In the genomic region with DNA sequence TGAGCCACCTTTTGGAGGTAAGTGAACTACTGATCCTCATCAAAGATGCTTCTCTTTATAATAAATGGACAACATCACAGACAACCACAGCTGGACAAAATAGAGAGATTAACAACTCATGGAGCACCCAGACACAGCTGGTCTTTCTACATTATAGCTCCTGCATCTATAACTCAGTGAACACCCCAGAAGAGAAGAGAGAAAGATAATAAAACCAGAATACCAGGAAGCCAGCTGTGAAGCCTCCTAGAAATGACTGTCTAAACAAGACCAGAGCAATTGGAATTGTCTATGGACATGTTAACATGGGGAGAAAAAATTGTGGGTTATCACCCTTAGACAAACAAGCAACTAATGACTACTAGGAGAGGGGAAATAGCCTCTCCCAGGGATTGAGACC, we compare ENCODE assay signal across 33 mouse cellular contexts.
"Had no signal": no experiment of that assay in that cellular context is flagged by ENCODE, and none has a peak within 500 bp of the region (broad histone marks: within the 10 kb centered on the region; RNA-seq: fewer than 3 reads in every experiment).

No protein-coding gene starts in this region.

- H3K27ac ChIP-seq: limb, embryonic 10.5 days; limb, embryonic 12.5 days; limb, embryonic 13.5 days; limb, embryonic 15.5 days; liver, embryonic 12.5 days; liver, embryonic 13.5 days; liver, embryonic 14.5 days; liver, embryonic 15.5 days; lung, embryonic 15.5 days; macrophage; midbrain, embryonic 10.5 days; midbrain, embryonic 12.5 days; midbrain, embryonic 13.5 days; midbrain, embryonic 15.5 days; neural tube, embryonic 12.5 days; neural tube, embryonic 13.5 days had no signal

- H3K4me3 ChIP-seq: limb, embryonic 10.5 days; limb, embryonic 12.5 days; limb, embryonic 13.5 days; limb, embryonic 15.5 days; liver, embryonic 12.5 days; liver, embryonic 13.5 days; liver, embryonic 15.5 days; lung, embryonic 15.5 days; megakaryocyte, embryonic 14.5 days; midbrain, embryonic 10.5 days; midbrain, embryonic 12.5 days; midbrain, embryonic 13.5 days; midbrain, embryonic 15.5 days; myocyte; neural tube, embryonic 12.5 days; neural tube, embryonic 13.5 days had no signal

- H3K9me3 ChIP-seq: limb, embryonic 10.5 days; limb, embryonic 12.5 days; limb, embryonic 13.5 days; limb, embryonic 15.5 days; liver, embryonic 12.5 days; liver, embryonic 13.5 days; lung, embryonic 15.5 days; midbrain, embryonic 10.5 days; midbrain, embryonic 12.5 days; midbrain, embryonic 13.5 days; midbrain, embryonic 15.5 days; neural tube, embryonic 12.5 days; neural tube, embryonic 13.5 days had no signal

- H3K36me3 ChIP-seq: limb, embryonic 10.5 days; limb, embryonic 12.5 days; limb, embryonic 13.5 days; limb, embryonic 15.5 days; liver, embryonic 12.5 days; liver, embryonic 13.5 days; liver, embryonic 15.5 days; lung, embryonic 15.5 days; midbrain, embryonic 10.5 days; midbrain, embryonic 12.5 days; midbrain, embryonic 13.5 days; midbrain, embryonic 15.5 days; neural tube, embryonic 12.5 days; neural tube, embryonic 13.5 days had no signal

- H3K27me3 ChIP-seq: limb, embryonic 12.5 days; limb, embryonic 13.5 days; limb, embryonic 15.5 days; liver, embryonic 12.5 days; liver, embryonic 13.5 days; liver, embryonic 15.5 days; lung, embryonic 15.5 days; megakaryocyte, embryonic 14.5 days; midbrain, embryonic 12.5 days; midbrain, embryonic 13.5 days; midbrain, embryonic 15.5 days; neural tube, embryonic 12.5 days; neural tube, embryonic 13.5 days had no signal

- H3K4me1 ChIP-seq: limb, embryonic 10.5 days; limb, embryonic 12.5 days; limb, embryonic 13.5 days; limb, embryonic 15.5 days; liver, embryonic 12.5 days; liver, embryonic 13.5 days; liver, embryonic 15.5 days; lung, embryonic 15.5 days; megakaryocyte, embryonic 14.5 days; midbrain, embryonic 10.5 days; midbrain, embryonic 13.5 days; midbrain, embryonic 15.5 days; neural tube, embryonic 12.5 days; neural tube, embryonic 13.5 days had no signal

- DNase-seq: left cerebral cortex, postnatal 4 days; liver; liver, embryonic 13.5 days; liver, postnatal 0 days; lung, adult 18-20 months; lung, adult 2 months; lung, embryonic 14.5 days; lung, postnatal 10 days; lung, postnatal 14 days; lung, postnatal 36 days; lung, postnatal 4 days; midbrain, embryonic 14.5 days had no signal

- ATAC-seq: liver, embryonic 12.5 days; liver, postnatal 0 days; lung, postnatal 0 days; midbrain, embryonic 13.5 days; midbrain, embryonic 15.5 days; midbrain, embryonic 16.5 days had no signal

- H3K9ac ChIP-seq: limb, embryonic 12.5 days; limb, embryonic 13.5 days; limb, embryonic 15.5 days; liver, embryonic 12.5 days; liver, embryonic 13.5 days; liver, embryonic 14.5 days; liver, embryonic 15.5 days; liver, postnatal 0 days; lung, embryonic 14.5 days; lung, embryonic 15.5 days; midbrain, embryonic 12.5 days; midbrain, embryonic 13.5 days; midbrain, embryonic 15.5 days; neural tube, embryonic 12.5 days; neural tube, embryonic 13.5 days had no signal

- H3K4me2 ChIP-seq: limb, embryonic 12.5 days; limb, embryonic 13.5 days; limb, embryonic 15.5 days; liver, embryonic 11.5 days; liver, embryonic 12.5 days; liver, embryonic 13.5 days; liver, embryonic 15.5 days; lung, embryonic 14.5 days; lung, embryonic 15.5 days; midbrain, embryonic 11.5 days; midbrain, embryonic 12.5 days; midbrain, embryonic 13.5 days; midbrain, embryonic 15.5 days; neural tube, embryonic 12.5 days; neural tube, embryonic 13.5 days had no signal
